Mouse (Mus musculus): ENCODE measurements around the gene Tdp1.

Gene Tdp1

DNA sequence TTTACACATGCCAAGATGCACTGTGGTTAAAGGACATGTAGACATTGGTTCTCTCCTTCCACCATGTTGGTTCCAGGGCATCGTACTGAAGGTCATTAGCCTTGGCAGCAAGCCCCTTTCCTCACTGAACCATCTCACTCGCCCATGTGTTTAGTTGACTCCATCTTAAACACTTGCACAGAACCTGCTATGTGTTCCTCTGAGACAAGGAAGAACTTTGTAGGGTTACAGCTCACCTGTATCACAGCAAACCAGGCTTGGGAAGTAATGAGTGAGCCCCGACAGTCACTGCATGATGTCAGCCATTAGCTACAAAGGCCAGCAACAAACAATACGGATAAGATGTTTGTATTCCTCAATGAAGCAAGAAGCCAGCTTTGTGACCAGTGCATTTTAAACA, 13.5 kb downstream of the Tdp1 start:
- no peak for DNase-seq (ENCODE audit: low read depth in 2 of 2, low spot score in 2 of 2)

DNA sequence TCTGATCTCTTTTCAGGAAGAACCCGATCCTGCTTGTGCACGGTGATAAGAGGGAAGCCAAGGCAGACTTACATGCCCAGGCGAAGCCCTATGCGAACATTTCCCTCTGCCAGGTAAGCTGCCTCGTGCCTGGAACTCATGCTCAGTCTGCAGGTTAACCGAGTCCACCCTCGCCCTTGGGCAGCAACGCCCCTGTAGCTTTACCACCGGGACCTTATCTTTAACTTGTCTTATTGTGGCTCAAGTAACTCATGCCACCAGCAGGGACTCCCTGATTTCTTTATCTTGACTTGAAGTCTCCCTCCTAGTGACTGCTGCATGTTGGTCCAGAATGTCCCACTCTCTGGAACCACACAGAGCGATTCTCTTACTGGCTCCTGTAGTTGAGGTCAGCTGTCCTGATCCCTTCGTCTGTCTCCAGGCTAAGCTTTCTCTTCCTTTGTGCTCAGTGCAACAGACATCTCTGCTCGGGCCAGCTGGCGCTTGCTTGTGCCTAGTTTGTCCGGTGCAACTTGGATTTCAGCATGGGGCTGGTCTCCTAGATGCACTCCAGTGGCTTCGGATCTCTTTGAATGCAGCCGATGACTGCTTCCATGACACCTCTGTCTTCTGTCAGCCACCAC, 14.0 kb downstream of the Tdp1 start:
- no peak for DNase-seq (ENCODE audit: low read depth in 2 of 2, low spot score in 2 of 2)

DNA sequence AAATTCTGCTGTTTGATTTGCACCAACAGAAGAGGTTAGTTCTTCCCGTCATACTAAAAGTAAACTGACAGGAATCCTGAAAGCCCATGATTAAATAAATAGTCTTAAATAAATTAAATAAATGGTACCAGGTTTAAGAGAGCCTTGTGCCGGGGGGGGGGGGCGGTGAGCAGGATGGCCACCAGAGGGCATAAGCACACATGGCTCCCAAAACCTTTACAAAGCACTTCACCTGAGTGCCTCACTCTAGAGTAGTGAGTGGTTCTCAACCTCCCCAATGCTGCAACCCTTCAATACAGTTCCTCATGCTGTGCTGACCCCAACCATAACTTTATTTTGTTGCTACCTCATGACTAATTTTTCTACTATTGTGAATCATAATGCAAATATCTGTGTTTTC, 15.7 kb downstream of the Tdp1 start:
- no peak for DNase-seq (ENCODE audit: low read depth in 2 of 2, low spot score in 2 of 2)

DNA sequence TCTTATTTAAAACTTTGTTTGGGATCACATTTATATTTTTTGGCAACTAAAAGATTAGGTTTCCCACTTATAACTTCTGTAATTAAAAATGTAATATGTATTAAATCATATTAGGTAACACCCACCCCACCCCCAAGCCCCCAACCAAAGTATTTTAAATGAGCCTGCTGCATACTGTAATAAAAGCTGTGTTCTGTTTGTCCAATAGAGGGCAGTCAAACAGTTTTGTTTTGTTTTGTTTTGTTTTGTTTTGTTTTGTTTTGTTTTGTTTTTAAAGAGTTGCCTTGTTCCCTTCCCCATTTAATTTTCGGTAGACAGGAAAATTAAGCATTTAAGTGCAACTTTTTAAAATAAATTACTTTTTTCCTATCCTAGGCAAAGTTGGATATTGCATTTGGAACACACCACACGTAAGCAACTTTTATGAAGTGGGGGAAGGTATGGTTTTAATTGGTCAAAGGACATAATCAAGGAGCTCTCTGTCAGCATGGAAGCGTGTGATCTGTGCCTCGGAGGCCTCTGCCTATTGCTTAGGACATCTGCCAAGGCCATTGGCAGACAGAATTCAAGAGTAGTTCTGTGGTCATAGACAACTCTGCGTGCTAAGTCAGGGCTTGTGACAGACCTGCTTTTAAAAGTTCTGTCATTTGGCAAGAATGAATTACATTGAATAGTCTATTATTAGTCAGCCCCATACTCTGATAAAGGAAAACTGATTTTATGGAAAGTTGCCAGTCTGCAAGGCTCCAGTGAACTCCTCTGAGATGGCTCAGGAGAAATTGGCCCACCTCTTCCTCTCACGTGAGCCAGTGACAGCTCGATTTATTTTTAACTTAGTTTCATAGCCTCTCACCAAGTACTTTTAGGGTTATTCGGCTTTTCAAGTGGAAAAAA, 17.9 kb downstream of the Tdp1 start:
- DNase-seq (ENCODE audit: low read depth in 2 of 2, low spot score in 2 of 2) = no peak

DNA sequence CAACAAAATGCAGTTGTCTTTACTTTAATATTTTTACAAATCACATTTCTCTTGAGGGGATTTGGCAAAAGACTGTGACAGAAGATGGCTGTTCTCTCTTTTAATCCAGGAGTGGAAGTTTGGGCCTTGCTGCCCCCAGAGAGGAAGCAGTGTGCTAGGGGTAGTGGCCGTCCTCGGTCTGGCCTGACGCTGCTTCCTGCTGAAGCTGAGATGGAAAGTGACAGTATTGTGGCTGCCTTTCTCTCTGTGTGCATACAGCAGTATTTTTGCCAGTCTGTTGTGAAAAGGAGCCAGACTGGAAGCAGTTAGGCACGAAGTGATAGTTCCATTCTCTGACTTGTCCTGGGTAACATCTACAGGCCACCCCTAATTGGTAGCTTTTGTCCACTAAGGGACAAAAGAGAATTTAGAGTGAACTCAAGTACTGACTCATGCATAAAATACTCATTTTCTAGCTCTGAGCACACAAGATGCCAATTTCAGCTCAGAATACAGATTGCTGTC, 18.6 kb downstream of the Tdp1 start:
- DNase-seq (ENCODE audit: low read depth in 2 of 2, low spot score in 2 of 2) = no peak

DNA sequence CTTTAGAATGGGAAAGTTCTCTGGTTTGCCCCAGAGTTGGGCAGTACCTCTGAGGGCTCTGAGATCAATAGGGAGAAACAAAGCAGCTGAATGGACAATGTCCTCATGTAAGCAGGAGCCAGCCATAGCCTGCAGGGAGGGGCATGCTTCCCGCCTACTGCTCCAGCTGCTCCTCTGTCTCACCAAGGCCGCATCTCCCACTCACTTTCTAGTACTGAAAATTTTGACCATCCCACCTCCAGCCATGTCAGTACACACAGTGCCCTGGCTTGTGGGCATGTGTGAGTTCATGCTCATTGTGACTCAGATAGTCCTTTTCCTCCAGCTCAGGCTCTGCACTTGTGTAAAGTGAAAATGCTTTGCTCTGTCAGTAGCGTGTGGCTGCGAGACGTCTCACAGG, 20.2 kb downstream of the Tdp1 start:
- DNase-seq (ENCODE audit: low read depth in 2 of 2, low spot score in 2 of 2) = no peak

DNA sequence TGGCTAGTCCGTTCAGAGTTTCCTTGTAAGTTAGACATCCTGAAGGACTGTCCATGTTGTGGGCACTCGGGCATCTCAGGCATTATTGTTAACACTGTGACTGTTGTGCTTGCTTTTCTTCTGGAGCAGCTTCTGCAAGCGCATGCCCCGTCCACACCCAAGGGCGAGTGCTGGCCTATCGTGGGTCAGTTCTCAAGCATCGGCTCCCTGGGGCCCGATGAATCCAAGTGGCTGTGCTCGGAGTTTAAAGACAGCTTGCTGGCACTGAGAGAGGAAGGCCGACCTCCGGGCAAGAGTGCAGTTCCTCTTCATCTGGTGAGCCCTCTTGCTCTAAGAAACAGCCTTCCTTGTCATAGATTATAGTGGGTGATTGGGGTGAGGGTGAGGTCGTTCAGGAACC, 27.1 kb downstream of the Tdp1 start:
- DNase-seq (ENCODE audit: low read depth in 2 of 2, low spot score in 2 of 2) = no peak

DNA sequence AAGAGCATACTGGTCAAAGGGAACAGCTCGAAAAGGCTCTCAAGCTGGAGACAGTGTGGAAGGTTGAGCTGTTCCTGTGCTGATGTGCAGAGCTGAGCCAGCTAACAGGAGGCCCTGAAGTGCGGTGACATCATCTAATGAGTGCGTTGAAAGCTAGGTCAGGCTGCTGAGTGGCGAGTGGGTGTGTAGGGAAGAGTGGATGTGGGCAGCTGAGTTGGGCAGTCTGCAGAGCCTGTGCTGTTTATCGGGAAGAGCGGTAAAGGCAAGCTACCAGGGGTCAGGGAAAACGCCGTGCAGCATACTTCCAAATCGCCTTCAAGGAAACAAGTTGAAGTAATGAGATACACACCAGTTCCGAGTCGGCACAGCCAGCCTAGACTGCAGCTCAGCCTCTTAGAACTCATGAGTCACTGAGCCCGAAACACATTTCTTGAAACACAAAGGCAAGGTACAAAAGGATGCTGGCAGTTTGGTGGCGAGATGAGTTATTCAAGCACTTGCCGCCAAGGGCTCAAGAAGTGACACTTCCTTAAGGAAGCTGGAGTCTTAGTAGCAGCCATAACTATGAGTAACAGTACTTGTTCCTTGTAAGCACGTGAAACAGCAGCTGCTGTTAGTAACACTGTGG, 33.6 kb downstream of the Tdp1 start:
- no peak for DNase-seq (ENCODE audit: low read depth in 2 of 2, low spot score in 2 of 2)

DNA sequence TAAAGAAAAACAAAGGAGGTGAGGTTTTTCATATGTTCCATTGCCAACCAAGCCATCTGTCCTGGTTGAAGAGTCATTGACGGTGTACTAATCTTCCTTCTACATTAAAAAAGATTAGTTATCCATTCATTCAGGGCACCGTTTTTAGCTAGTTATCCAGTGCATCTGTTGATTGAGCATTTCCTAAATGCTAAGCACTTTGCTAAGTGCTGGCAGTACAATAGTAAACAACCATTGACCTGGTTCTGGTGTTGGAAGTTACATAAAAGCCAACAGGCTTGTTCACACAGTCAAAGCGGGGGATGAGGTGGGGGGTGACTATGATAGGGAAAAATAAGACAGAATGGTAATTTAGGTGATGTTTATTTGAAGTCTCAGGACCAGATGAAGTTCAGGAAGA, 35.3 kb downstream of the Tdp1 start:
- no peak for DNase-seq (ENCODE audit: low read depth in 2 of 2, low spot score in 2 of 2)

DNA sequence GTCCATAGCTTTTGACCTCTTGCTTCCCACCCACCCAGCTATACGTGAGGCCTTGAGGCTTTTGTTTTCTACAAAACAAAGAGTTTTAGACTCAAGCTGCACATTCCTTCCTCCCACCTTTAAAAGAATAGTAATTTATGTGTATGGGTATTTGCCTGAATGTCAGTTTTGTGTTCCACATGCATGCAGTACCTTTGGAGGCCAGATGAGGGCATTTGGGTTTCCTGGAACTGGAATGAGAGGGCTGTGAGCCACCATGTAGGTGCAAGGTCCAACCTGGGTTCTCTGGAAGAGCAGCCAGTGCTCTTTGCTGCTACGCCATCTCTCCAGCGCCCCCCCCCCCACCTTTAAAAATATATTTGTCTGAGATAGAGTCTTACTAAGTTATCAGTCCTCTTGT, 36.7 kb downstream of the Tdp1 start:
- DNase-seq (ENCODE audit: low read depth in 2 of 2, low spot score in 2 of 2) = no peak

DNA sequence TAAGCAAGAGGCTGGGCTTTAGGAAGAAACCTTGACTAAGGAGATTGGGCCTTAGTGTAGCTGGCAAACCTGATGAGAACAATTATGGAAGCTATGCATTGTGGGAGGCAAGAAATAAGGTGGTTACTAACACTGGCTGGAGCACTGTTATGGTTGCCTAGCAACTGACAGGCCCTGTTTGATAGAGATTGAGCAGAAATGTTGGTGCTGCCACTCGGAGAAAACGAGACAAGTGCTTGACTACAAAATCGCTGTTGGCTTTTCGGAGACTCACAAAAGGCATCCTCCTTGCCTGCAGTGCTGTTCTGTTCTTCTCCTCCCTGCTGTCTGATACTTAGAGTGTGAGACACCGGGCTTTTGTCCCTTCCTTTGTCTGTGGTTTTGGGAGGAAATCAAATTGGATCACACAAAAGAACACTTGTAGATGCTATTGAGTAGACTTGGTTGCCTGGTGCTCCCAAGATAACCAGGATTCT, 38.9 kb downstream of the Tdp1 start:
- no peak for DNase-seq (ENCODE audit: low read depth in 2 of 2, low spot score in 2 of 2)

DNA sequence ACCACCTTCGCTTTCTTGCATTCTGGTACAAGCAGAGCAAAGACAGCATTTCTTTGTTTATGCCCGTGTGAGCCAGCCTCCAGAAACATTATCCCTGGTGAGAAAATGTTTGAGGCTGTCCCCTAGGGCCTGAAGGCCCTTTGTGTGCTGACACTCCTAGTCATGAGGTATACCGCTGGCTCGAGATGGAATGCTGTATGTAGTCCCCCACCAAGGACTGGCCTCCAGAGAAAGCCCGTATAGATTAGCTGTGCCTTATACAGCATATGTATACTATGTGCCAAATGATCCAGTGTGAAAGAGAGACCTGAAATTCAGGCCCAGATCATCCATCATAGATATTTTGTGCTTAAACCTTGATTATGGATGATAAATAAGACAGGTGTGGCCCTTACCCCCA, 39.4 kb downstream of the Tdp1 start:
- no peak for DNase-seq (ENCODE audit: low read depth in 2 of 2, low spot score in 2 of 2)

DNA sequence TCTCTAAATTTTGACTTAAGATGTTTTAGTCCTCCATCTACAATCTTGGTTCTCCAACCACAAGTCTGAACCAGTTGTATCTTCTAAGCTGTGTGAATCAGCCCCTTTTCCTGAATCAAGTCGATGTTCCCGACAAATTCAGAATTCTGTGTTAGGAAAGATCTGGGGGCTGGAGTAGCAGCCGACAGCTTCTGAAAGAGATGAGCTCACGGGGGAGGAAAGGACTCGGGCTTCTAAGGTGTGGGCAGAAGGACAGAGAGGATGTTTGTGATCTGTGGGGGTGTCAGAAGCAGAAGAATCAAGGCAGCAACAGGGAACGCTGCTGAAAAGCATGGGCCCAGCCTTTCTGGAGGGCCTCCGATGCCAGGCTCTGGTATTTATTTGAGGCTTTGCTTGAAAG, 44.0 kb downstream of the Tdp1 start:
- no peak for DNase-seq (ENCODE audit: low read depth in 2 of 2, low spot score in 2 of 2)

DNA sequence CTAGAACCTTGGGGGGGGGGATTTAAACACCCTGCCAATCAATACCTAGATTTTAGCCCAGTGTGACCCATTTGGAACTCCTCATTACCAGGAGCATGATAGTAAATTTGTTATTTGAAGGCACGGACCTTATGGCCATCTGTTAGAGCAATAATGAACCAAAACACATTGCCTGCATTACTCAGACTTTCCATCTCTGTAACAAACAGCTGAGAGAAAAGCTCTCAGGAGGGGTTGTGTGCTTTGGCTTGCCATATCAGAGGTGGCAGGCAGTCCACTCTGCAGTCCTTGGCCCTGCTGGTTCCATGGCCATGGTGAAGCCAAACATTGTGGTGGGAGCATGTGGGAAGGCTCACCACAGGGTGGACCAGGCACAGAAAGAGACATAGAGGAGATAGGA, 44.8 kb downstream of the Tdp1 start:
- no peak for DNase-seq (ENCODE audit: low read depth in 2 of 2, low spot score in 2 of 2)

DNA sequence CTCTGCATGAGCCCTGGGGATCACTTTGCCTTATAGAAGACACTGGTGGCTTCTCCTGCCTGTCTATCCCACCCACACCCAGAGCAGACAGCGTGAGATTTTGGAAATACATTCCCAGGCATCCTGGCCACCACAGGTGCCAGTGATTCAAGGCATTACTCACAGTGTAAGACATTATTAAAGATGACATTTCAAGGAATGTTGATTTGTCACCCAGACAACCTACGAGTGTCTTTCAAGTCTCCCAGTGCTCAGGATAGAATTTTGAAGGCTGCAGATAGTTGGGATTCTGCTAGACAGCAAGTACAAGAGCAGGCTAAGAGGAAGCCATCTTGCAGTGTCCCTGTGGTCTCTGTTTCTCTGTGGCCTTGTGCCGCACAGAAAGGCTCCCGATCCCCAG, 47.9 kb downstream of the Tdp1 start:
- no peak for DNase-seq (ENCODE audit: low read depth in 2 of 2, low spot score in 2 of 2)

DNA sequence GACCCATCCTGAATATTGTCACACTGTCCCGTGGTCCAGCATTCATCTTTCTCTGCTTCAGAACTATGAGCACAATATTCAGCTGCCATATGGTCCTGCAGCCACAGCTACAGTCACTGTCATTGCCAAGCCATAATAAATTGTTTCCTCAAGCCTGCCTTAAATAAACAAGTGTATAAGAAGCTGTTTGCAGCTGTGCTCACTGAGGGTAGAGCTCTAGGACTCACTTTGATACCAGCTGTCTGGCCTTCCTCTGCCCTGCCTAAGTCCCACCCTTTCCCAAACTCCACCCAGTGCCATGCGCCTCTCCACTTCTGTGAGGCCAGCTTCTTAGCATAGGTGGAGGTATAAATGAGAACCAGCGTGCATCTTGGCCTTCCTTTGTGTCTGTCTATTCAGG, 49.3 kb downstream of the Tdp1 start:
- no peak for DNase-seq (ENCODE audit: low read depth in 2 of 2, low spot score in 2 of 2)

DNA sequence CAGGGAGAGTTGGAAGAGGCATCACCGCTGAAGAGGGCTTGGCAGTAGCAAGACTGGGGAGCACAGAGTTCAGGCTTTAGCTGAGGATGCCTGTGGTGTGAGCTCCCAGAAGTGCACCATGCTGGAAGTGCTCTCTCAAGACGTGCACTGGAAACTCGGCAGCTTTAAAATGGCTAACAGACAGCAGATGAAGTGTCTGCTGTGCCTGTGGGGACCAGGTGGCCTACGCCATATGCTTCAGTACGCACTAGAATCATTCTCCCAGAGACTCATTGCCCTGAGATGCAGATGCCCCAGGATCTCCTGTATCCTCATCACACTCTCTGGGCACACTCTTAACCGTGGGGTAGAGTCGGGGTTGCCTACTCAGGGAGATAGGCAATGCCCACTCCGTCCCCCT, 51.1 kb downstream of the Tdp1 start:
- no peak for DNase-seq (ENCODE audit: low read depth in 2 of 2, low spot score in 2 of 2)

DNA sequence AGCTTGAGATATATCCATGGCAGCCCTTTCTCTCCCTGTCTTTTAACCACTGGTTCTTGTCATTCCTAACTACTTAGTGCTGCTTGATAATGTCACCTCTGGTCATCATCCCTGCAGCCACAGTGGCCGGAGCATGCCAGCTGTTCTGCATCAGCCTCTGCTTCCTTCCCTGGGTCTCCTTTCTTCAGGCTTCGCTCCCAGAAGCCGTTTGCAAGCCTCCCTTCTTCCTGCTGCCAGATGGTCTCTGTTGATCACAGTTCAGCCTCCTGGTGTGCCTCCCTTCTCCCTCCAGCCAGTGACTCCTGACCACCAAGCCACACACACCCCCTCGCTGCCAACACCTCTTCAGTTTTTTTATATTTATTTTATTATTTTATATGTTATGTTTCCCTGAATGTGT, 54.2 kb downstream of the Tdp1 start:
- DNase-seq (ENCODE audit: low read depth in 2 of 2, low spot score in 2 of 2) = no peak

DNA sequence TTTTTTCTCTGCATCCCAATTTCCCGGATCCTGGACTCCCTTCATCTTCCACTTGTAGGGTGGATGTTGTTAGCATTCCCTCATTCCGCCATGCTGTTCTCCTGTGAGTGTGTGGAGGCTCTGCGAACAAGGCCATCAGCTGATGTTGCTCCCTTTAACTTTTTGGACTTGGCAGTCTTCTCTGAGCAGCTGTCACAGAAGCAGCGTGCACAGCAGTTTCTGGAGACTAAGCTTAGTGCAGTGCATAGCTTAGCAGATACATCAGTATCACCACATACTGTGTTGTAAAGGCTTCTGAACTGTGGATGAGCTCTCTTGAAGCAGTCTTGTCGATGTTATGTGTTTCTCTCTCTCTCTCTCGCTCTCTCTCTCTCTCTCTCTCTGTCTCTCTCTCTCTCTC, 54.9 kb downstream of the Tdp1 start:
- no peak for DNase-seq (ENCODE audit: low read depth in 2 of 2, low spot score in 2 of 2)

DNA sequence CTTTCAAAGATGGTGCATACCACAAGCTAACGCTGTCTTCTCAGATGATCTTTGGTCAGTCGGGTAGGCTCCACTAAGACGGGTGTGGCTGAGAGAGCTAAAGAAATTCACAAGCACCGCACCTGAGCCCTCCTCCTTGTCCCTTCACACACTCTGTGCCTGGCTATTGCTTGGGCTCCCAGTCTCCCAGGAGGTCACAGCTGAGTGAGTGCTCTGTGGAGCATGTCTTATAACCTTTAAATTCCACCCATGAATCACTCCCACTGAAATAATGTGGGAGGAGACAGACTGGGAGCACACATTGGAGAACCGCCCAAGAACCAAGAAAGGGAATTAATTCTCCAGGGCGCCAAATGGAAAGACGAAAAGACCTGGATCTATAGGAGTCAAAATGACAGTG, 56.4 kb downstream of the Tdp1 start:
- no peak for DNase-seq (ENCODE audit: low read depth in 2 of 2, low spot score in 2 of 2)

DNA sequence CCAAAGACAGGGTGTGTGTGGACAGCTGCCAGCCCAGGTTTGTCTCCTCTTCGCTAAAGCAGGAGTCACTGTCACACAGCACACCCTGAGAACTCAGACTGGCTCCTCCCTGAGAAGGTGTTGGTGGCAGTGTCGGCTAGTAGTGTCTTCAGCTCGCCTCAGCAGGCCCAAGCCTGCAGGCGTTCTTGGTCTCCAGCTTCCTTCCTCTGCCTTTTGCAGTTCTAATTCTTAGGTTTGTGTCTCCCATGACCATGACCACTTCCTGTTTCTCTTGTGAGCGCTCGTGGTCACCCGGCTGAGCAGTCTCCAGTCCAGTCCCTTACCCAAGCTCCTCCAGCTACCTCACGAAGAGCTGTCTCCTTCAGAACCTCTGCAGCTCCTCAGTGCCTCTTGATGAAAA, 58.1 kb downstream of the Tdp1 start:
- DNase-seq (ENCODE audit: low read depth in 2 of 2, low spot score in 2 of 2) = no peak

DNA sequence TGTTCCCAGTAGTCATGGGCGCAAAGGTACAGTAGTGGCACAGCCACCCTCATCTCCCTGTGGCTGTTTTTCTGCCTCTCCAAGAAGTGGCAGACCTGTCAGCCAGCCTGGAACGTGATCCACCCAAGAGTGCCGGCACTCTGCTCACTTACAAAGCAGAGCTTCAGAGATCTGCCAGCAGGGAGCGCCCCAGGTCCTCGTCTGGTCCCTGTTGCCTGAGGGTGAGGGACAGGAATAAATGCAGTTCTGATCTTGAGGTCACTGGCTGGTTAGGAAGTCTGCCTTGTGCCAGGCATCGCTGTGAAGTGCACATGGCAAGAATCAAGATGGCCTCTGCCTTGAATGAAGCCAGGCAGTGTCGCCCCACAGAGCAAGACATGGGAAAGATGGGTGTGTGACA, 68.6 kb downstream of the Tdp1 start:
- no peak for DNase-seq (ENCODE audit: low read depth in 2 of 2, low spot score in 2 of 2)
